Mouse (Mus musculus) CD8-positive naive resting alpha-beta T cell, adult 2 months (primary cell): ENCODE measurements around the gene Lrrc45.
"Not testable (repeated sequence)": the region's sequence is repeated elsewhere in the genome, so short reads cannot be mapped to it uniquely, and the experiment has no call there.

Experiments
- DNase-seq, 2 experiments: peaks; one replicate each; pipeline ENCODE4 v3.0.0; 2022; ENCODE audit warnings: low read depth in 2 of 2, low spot score in 2 of 2

The Lrrc45 gene

GRCm38 (mm10) chr11:120763121-120763999 lies 49.6 kb downstream of the Lrrc45 start:
- DNase-seq: not testable (repeated sequence)

GRCm38 (mm10) chr11:120767023-120767422 lies 53.3 kb downstream of the Lrrc45 start:
- DNase-seq: not testable (repeated sequence)

- no peak for DNase-seq
These were observed 54.5 kb downstream of the Lrrc45 start for GRCm38 (mm10) chr11:120768206-120768605.
